Mouse (Mus musculus) kidney, adult 9 months (tissue): Measurements from ENCODE around the gene Gm20388.

Experiments
- DNase-seq: peaks from one replicate; pipeline ENCODE4 v3.0.0; 2022

The Gm20388 gene

GRCm38 (mm10) chr8:120588908-120589771 lies 678.5 kb downstream of the Gm20388 start, which contains the start of gene Gins2:
Gins2 (minus strand) TSS chr8:120589304.
- DNase-seq = peak; percentile 100

GRCm38 (mm10) chr8:120589921-120590320 lies 679.3 kb downstream of the Gm20388 start:
- DNase-seq = peak; percentile 55

GRCm38 (mm10) chr8:120591587-120592292 lies 681.1 kb downstream of the Gm20388 start:
- no peak for DNase-seq

- DNase-seq = no peak
Measured at GRCm38 (mm10) chr8:120594571-120594970, 683.9 kb downstream of the Gm20388 start.

GRCm38 (mm10) chr8:120595963-120596362 lies 685.3 kb downstream of the Gm20388 start:
- DNase-seq = peak; percentile 56

GRCm38 (mm10) chr8:120598579-120598978 lies 687.9 kb downstream of the Gm20388 start:
- DNase-seq = no peak

- DNase-seq = peak; percentile 89
Measured at GRCm38 (mm10) chr8:120599504-120599903, 688.9 kb downstream of the Gm20388 start.

- no peak for DNase-seq
Measured at GRCm38 (mm10) chr8:120602672-120603071, 692.0 kb downstream of the Gm20388 start.

- no peak for DNase-seq
Measured at GRCm38 (mm10) chr8:120607460-120607859, 696.8 kb downstream of the Gm20388 start.

- peak; percentile 81 for DNase-seq
Measured at GRCm38 (mm10) chr8:120607885-120608284, 697.2 kb downstream of the Gm20388 start.

- DNase-seq = no peak
Measured at GRCm38 (mm10) chr8:120610824-120611223, 700.2 kb downstream of the Gm20388 start.

- DNase-seq = no peak
Measured at GRCm38 (mm10) chr8:120614491-120614890, 703.9 kb downstream of the Gm20388 start.

- DNase-seq = no peak
Measured at GRCm38 (mm10) chr8:120616663-120617626, 706.3 kb downstream of the Gm20388 start.

- peak; percentile 58 for DNase-seq
Measured at GRCm38 (mm10) chr8:120618110-120618509, 707.5 kb downstream of the Gm20388 start.

- DNase-seq = no peak
Measured at GRCm38 (mm10) chr8:120619235-120620180, 708.9 kb downstream of the Gm20388 start.

- DNase-seq = no peak
Measured at GRCm38 (mm10) chr8:120620441-120620840, 709.8 kb downstream of the Gm20388 start.

GRCm38 (mm10) chr8:120622161-120622560 lies 711.5 kb downstream of the Gm20388 start:
- no peak for DNase-seq

GRCm38 (mm10) chr8:120623608-120624007 lies 713.0 kb downstream of the Gm20388 start:
- DNase-seq = no peak

- no peak for DNase-seq
Measured at GRCm38 (mm10) chr8:120626461-120626860, 715.8 kb downstream of the Gm20388 start.

- DNase-seq = no peak
Measured at GRCm38 (mm10) chr8:120627298-120627697, 716.7 kb downstream of the Gm20388 start.

- DNase-seq = no peak
Measured at GRCm38 (mm10) chr8:120630031-120630430, 719.4 kb downstream of the Gm20388 start.
